Comparison of ENCODE assay signal across 9 mouse cellular contexts in genomic region chr5:63872176-63872932, GRCm38 (mm10).
DNase-seq lines count a peak whose midpoint lies in the region; ATAC-seq lines count a peak whose summit lies in the region.
"Had no signal": no experiment of that assay in that cellular context is flagged by ENCODE, and none has a peak within 500 bp of the region (broad histone marks: within the 10 kb centered on the region; RNA-seq: fewer than 3 reads in every experiment).

No protein-coding gene starts in this region.

- DNase-seq in urinary bladder, postnatal 14 days (ENCODE audit: low spot score) = peak; percentile 18
- DNase-seq in urinary bladder, adult 2 months (ENCODE audit: low spot score) = no peak
- peak; percentile 7 to 47 for DNase-seq in frontal cortex, adult 2 months (ENCODE audit: extremely low spot score in 1 of 2, low spot score in 1 of 2)
- peak; percentile 68 for DNase-seq in mesoderm, embryonic 11.5 days (ENCODE audit: low read depth, low spot score)
- DNase-seq in testis, postnatal 14 days (ENCODE audit: low spot score) = peak; percentile 62
- DNase-seq in spleen, postnatal 36 days (ENCODE audit: low spot score in 2 of 2) = no peak
- DNase-seq: kidney, postnatal 14 days had no signal

- no peak for ATAC-seq in megakaryocyte, adult 5-6 weeks (ENCODE audit: poor library complexity, severe bottlenecking)
- ATAC-seq in erythroid progenitor cell, adult 5-6 weeks (replicated peaks; ENCODE audit: low FRiP score, poor library complexity, severe bottlenecking) = no peak

Comparison
In these comparisons a context has a peak if more than half of its experiments do, and no peak if none do; other contexts are left out.
1. DNase-seq: peak in urinary bladder, postnatal 14 days (single experiment), frontal cortex, adult 2 months (2 of 2), mesoderm, embryonic 11.5 days (single experiment) and testis, postnatal 14 days (single experiment); none in urinary bladder, adult 2 months (single experiment) and spleen, postnatal 36 days (0 of 2).